11 mouse cellular contexts compared by ENCODE assay signal in genomic region chr17:31814848-31815247, GRCm38 (mm10). TPM values are rescaled to one million over a fixed set of nuclear protein-coding genes. Genes with fewer than 3 reads are reported as not detected.
DNase-seq lines count a peak whose midpoint lies in the region; ATAC-seq and TF ChIP-seq lines count a peak whose summit lies in the region.
"Had no signal": no experiment of that assay in that cellular context is flagged by ENCODE, and none has a peak within 500 bp of the region (broad histone marks: within the 10 kb centered on the region; RNA-seq: fewer than 3 reads in every experiment).

No protein-coding gene starts in this region.

- H3K27me3 ChIP-seq in forebrain, embryonic 14.5 days (replicated peaks; ENCODE audit: control insufficient read depth, insufficient read depth, low read length), result no peaks in the 10 kb centered on the region
- no peaks in the 10 kb centered on the region for H3K27me3 ChIP-seq in forebrain, embryonic 12.5 days
- no peaks in the 10 kb centered on the region for H3K27me3 ChIP-seq in lung, embryonic 15.5 days
- H3K27me3 ChIP-seq in heart, adult 2 months (ENCODE audit: control insufficient read depth, insufficient read depth, low read length), result no peaks in the 10 kb centered on the region
- H3K27me3 ChIP-seq: limb, embryonic 13.5 days had no signal

- no peak for TF ChIP-seq CTCF in heart, adult 2 months (IDR thresholded peaks at IDR 0.05)

- H3K79me2 ChIP-seq in heart, adult 2 months (replicated peaks; ENCODE audit: control insufficient read depth, insufficient read depth, low read length), result no peaks in the 10 kb centered on the region

- intact Hi-C loops in heart, adult 2 months (cut with DNase I), result no loop called here

- no peak for DNase-seq in forebrain, embryonic 14.5 days (ENCODE audit: low spot score)
- DNase-seq in lung, postnatal 4 days, result no peak
- peak; percentile 28 to 69 for DNase-seq in frontal cortex, adult 2 months (ENCODE audit: extremely low spot score in 1 of 2, low spot score in 1 of 2)
- DNase-seq in adrenal gland, postnatal 36 days, result no peak
- DNase-seq in heart, adult 2 months, result no peak
- DNase-seq: adrenal gland, postnatal 25 days; right cerebral cortex, postnatal 14 days had no signal

- H3K27ac ChIP-seq in forebrain, embryonic 14.5 days (ENCODE audit: low read depth, low read length), result 0 out of 2 replicates have a peak overlapping the region, but pooled peaks have one; percentile 21
- H3K27ac ChIP-seq in forebrain, embryonic 12.5 days, result no peak overlapping the region
- no peak overlapping the region for H3K27ac ChIP-seq in lung, embryonic 15.5 days
- no peak overlapping the region for H3K27ac ChIP-seq in heart, adult 2 months
- H3K27ac ChIP-seq: limb, embryonic 13.5 days had no signal

- H3K4me3 ChIP-seq in forebrain, embryonic 14.5 days (ENCODE audit: low read depth, low read length), result no peak overlapping the region
- H3K4me3 ChIP-seq in forebrain, embryonic 12.5 days (replicated peaks), result no peak overlapping the region
- no peak overlapping the region for H3K4me3 ChIP-seq in lung, embryonic 15.5 days
- no peak overlapping the region for H3K4me3 ChIP-seq in heart, adult 2 months
- H3K4me3 ChIP-seq: limb, embryonic 13.5 days had no signal

- no peak overlapping the region for H3K9ac ChIP-seq in forebrain, embryonic 14.5 days (ENCODE audit: low read length)
- no peak overlapping the region for H3K9ac ChIP-seq in forebrain, embryonic 12.5 days
- H3K9ac ChIP-seq in lung, embryonic 15.5 days, result no peak overlapping the region
- no peak overlapping the region for H3K9ac ChIP-seq in heart, adult 2 months (ENCODE audit: low read depth, low read length)
- H3K9ac ChIP-seq: limb, embryonic 13.5 days had no signal

- 89% methylated on average over 1 of the region's 1 CpGs for WGBS in forebrain, embryonic 14.5 days
- WGBS in forebrain, embryonic 12.5 days, result 85% methylated on average over 1 of the region's 1 CpGs
- 78% methylated on average over 1 of the region's 1 CpGs for WGBS in lung, embryonic 15.5 days
- 33% methylated on average over 1 of the region's 1 CpGs for WGBS in heart, adult 2 months

- peaks cover 29% of the 10 kb centered on the region for H3K4me1 ChIP-seq in forebrain, embryonic 14.5 days (ENCODE audit: control insufficient read depth, insufficient read depth, low read length)
- H3K4me1 ChIP-seq in forebrain, embryonic 12.5 days, result peaks cover 44% of the 10 kb centered on the region
- peaks cover 8% of the 10 kb centered on the region for H3K4me1 ChIP-seq in lung, embryonic 15.5 days
- H3K4me1 ChIP-seq in heart, adult 2 months (ENCODE audit: control insufficient read depth, insufficient read depth, low read length), result peaks cover 7% of the 10 kb centered on the region
- H3K4me1 ChIP-seq: limb, embryonic 13.5 days had no signal

- no peak for ATAC-seq in forebrain, embryonic 14.5 days
- no peak for ATAC-seq in forebrain, embryonic 12.5 days (ENCODE audit: low FRiP score)
- ATAC-seq in lung, embryonic 15.5 days (ENCODE audit: borderline replicate concordance, extremely low read depth, low FRiP score, low TSS enrichment), result peak; percentile 9; the same call in 1 of the 2 replicates
- ATAC-seq in monocyte, adult 5-6 weeks (replicated peaks; ENCODE audit: insufficient number of reproducible peaks, low FRiP score, low TSS enrichment, poor library complexity, severe bottlenecking), result peak; percentile 59

- H3K9me3 ChIP-seq in forebrain, embryonic 14.5 days (replicated peaks; ENCODE audit: control insufficient read depth, low read length), result no peaks in the 10 kb centered on the region
- no peaks in the 10 kb centered on the region for H3K9me3 ChIP-seq in forebrain, embryonic 12.5 days
- H3K9me3 ChIP-seq in lung, embryonic 15.5 days, result no peaks in the 10 kb centered on the region
- H3K9me3 ChIP-seq: limb, embryonic 13.5 days had no signal

- no peak overlapping the region for H3K4me2 ChIP-seq in forebrain, embryonic 14.5 days (ENCODE audit: low read length)
- H3K4me2 ChIP-seq in forebrain, embryonic 12.5 days, result no peak overlapping the region
- no peak overlapping the region for H3K4me2 ChIP-seq in lung, embryonic 15.5 days
- H3K4me2 ChIP-seq: limb, embryonic 13.5 days had no signal

- H3K36me3 ChIP-seq in forebrain, embryonic 14.5 days (ENCODE audit: control insufficient read depth, insufficient read depth, low read length), result no peaks in the 10 kb centered on the region
- no peaks in the 10 kb centered on the region for H3K36me3 ChIP-seq in forebrain, embryonic 12.5 days (replicated peaks)
- H3K36me3 ChIP-seq in lung, embryonic 15.5 days, result no peaks in the 10 kb centered on the region
- H3K36me3 ChIP-seq in heart, adult 2 months (ENCODE audit: control insufficient read depth, insufficient read depth, low read length), result no peaks in the 10 kb centered on the region
- H3K36me3 ChIP-seq: limb, embryonic 13.5 days had no signal

- TF ChIP-seq POLR2A in heart, adult 2 months (IDR thresholded peaks at IDR 0.05; ENCODE audit: insufficient read depth, low read depth, low read length), result no peak

- no peak for TF ChIP-seq EP300 in heart, adult 2 months (IDR thresholded peaks at IDR 0.05; ENCODE audit: insufficient read depth, low read depth, low read length)

RNA-seq across cellular contexts. Expression of gene Sik1, which starts 40.8 kb away (rescaled TPM):
- polyA plus RNA-seq in forebrain, embryonic 14.5 days (2014; fragmentation: Nextera tagmentation; extraction: Ambion mirVana), result 12.2 and 14.7 TPM in 2 replicates
- 15.2 and 16.7 TPM in 2 replicates for polyA plus RNA-seq in forebrain, embryonic 12.5 days (2016; fragmentation: Nextera tagmentation; extraction: Ambion mirVana)
- 32.7 and 35.4 TPM in 2 replicates for polyA plus RNA-seq in lung, embryonic 15.5 days (2015; fragmentation: Nextera tagmentation; extraction: Ambion mirVana)
- 14.1 and 18.7 TPM in 2 replicates for polyA plus RNA-seq in frontal cortex, adult 2 months (2012; rRNA removed)
- 146 to 224 TPM (median 193 TPM) in 3 replicates for total RNA-seq in monocyte, adult 5-6 weeks (2017)
- total RNA-seq in adrenal gland, postnatal 36 days (2021), result 100 to 1,000 TPM; 124 to 127 TPM
- 10 to 100 TPM; 39.6 to 62.7 TPM for total RNA-seq in heart, adult 2 months (2021)
- polyA plus RNA-seq in heart, adult 2 months (2012; rRNA removed), result 15.4 and 21.0 TPM in 2 replicates

Comparison
In these comparisons a context has a peak if more than half of its experiments do, and no peak if none do; other contexts are left out.
1. ATAC-seq: peak in lung, embryonic 15.5 days (single experiment) and monocyte, adult 5-6 weeks (single experiment); none in forebrain, embryonic 14.5 days (single experiment) and forebrain, embryonic 12.5 days (single experiment).
2. DNase-seq: peak in frontal cortex, adult 2 months (2 of 2); none in forebrain, embryonic 14.5 days (single experiment), lung, postnatal 4 days (0 of 2), adrenal gland, postnatal 36 days (0 of 2) and heart, adult 2 months (0 of 2).